Mouse (Mus musculus) Patski (cell line): ENCODE data around the gene Nanp. TPM values are rescaled to one million over a fixed set of nuclear protein-coding genes. Genes with fewer than 3 reads are reported as not detected.

ENCODE experiments used
- ATAC-seq: fragments of 100-300 bp; one replicate; pipeline ENCODE4 v1.8.0; 2021
- CTCF ChIA-PET: fragments of 350-600 bp; sonication (Branson Sonifier 250); formaldehyde crosslinking; loops from one replicate; lab custom pipeline; 2022; ENCODE audit warnings: inconsistent platforms; lab: Charles Lee
- POLR2A ChIA-PET: fragments of 350-600 bp; sonication (Branson Sonifier 250); formaldehyde crosslinking; loops from one replicate; lab custom pipeline; 2022; ENCODE audit warnings: antibody characterized with exemption, inconsistent platforms; lab: Charles Lee
- DNase-seq: peaks from one replicate; pipeline ENCODE4 v3.0.0-alpha.2; 2011; ENCODE audit warnings: low read depth, low spot score
- H3K27me3 ChIP-seq: fragments of 371-371 bp; one replicate; pipeline ENCODE4 v1.5.1; 2021
- CTCF ChIP-seq: fragments of 100-300 bp; IDR thresholded peaks from one replicate; pipeline ENCODE4 v1.5.1; 2021
- in situ Hi-C: fragments of 300-500 bp; cut with MboI; formaldehyde crosslinking; loops from 3 replicates; pipeline ENCODE4 v1.11.1; 2018; ENCODE audit warnings: low pct_unique_long_range_greater_than_20kb, mixed read lengths
- polyA plus RNA-seq: library from polyadenylated mRNA; unstranded; gene quantifications from one replicate; pipeline ENCODE4 v1.2.3, GENCODE M21; 2021

Gene Nanp
- 10.2 TPM for polyA plus RNA-seq

GRCm38 (mm10) chr2:151039232-151039695 is at the start of gene Nanp, which contains the start of gene Ninl:
Gene Nanp (minus strand): TSS chr2:151039398.
Gene Ninl (minus strand): TSS chr2:151039382.
- CTCF ChIA-PET: interaction anchor here (1.7 kb wide), 1 partner anchor 37 kb away, joined by 4 read pairs; no protein-coding TSS in a partner anchor
- in situ Hi-C loops: no loop called here
- TF ChIP-seq CTCF: no peak
- ATAC-seq (peak; percentile 96), DNase-seq (peak; percentile 80)
- H3K27me3 ChIP-seq: no peaks in the 10 kb centered on the region
- POLR2A ChIA-PET: interaction anchor here (0.8 to 1.5 kb wide), 4 partner anchors 12 to 38 kb away, joined by 3 to 5 read pairs (median 4); no protein-coding TSS in a partner anchor

GRCm38 (mm10) chr2:151056637-151057036 is 17.4 kb upstream of the Nanp start:
- no peak for ATAC-seq
- no peak for TF ChIP-seq CTCF
- no peak for DNase-seq
- ChIA-PET CTCF (no interaction called here), POLR2A (no interaction called here)
- peaks cover 21% of the 10 kb centered on the region for H3K27me3 ChIP-seq
- in situ Hi-C loops: no loop called here

- ChIA-PET POLR2A (interaction anchor here (1.4 kb wide), 1 partner anchor 31 kb away, joined by 5 read pairs; no protein-coding TSS in a partner anchor), CTCF (interaction anchor here (1.0 to 3.5 kb wide), 2 partner anchors 11 to 14 kb away, joined by 3 to 10 read pairs; no protein-coding TSS in a partner anchor)
- ATAC-seq (no peak), DNase-seq (no peak)
- in situ Hi-C loops: no loop called here
- TF ChIP-seq CTCF: no peak
- H3K27me3 ChIP-seq: no peaks in the 10 kb centered on the region
Observed at GRCm38 (mm10) chr2:151040411-151040810, 1.2 kb upstream of the Nanp start.

- TF ChIP-seq CTCF: no peak
- in situ Hi-C loops: no loop called here
- DNase-seq (no peak), ATAC-seq (peak; percentile 13)
- CTCF ChIA-PET: interaction anchor here (1.7 kb wide), 1 partner anchor 38 kb away, joined by 4 read pairs; no protein-coding TSS in a partner anchor
- POLR2A ChIA-PET: interaction anchor here (0.8 to 1.4 kb wide), 2 partner anchors 20 to 30 kb away, joined by 3 to 5 read pairs; no protein-coding TSS in a partner anchor
- no peaks in the 10 kb centered on the region for H3K27me3 ChIP-seq
Observed at GRCm38 (mm10) chr2:151039726-151040125, 528 bp upstream of the Nanp start.

- no peaks in the 10 kb centered on the region for H3K27me3 ChIP-seq
- ATAC-seq: peak; percentile 17
- no peak for DNase-seq
- ChIA-PET POLR2A (interaction anchor here (1.1 to 1.5 kb wide), 3 partner anchors 11 to 38 kb away, joined by 3 to 5 read pairs (median 5); no protein-coding TSS in a partner anchor), CTCF (interaction anchor here (1.7 kb wide), 1 partner anchor 37 kb away, joined by 4 read pairs; no protein-coding TSS in a partner anchor)
- in situ Hi-C loops: no loop called here
- no peak for TF ChIP-seq CTCF
Observed at GRCm38 (mm10) chr2:151038811-151039222, 381 bp downstream of the Nanp start.

GRCm38 (mm10) chr2:151037876-151038552 is 1.2 kb downstream of the Nanp start:
- in situ Hi-C loops: no loop called here
- DNase-seq (no peak), ATAC-seq (no peak)
- TF ChIP-seq CTCF: no peak
- ChIA-PET POLR2A (interaction anchor here (1.1 to 1.5 kb wide), 2 partner anchors 10 to 37 kb away, joined by 3 to 5 read pairs; no protein-coding TSS in a partner anchor), CTCF (interaction anchor here (1.7 kb wide), 1 partner anchor 36 kb away, joined by 4 read pairs; no protein-coding TSS in a partner anchor)
- H3K27me3 ChIP-seq: no peaks in the 10 kb centered on the region

GRCm38 (mm10) chr2:151037292-151037691 is 1.9 kb downstream of the Nanp start:
- in situ Hi-C loops: no loop called here
- TF ChIP-seq CTCF: no peak
- CTCF ChIA-PET: no interaction called here
- H3K27me3 ChIP-seq: no peaks in the 10 kb centered on the region
- ATAC-seq (no peak), DNase-seq (no peak)
- POLR2A ChIA-PET: no interaction called here

GRCm38 (mm10) chr2:151036721-151037120 is 2.5 kb downstream of the Nanp start:
- no peaks in the 10 kb centered on the region for H3K27me3 ChIP-seq
- no peak for ATAC-seq
- CTCF ChIA-PET: no interaction called here
- no peak for DNase-seq
- no peak for TF ChIP-seq CTCF
- POLR2A ChIA-PET: no interaction called here
- in situ Hi-C loops: no loop called here

GRCm38 (mm10) chr2:151034435-151034834 is 4.8 kb downstream of the Nanp start:
- H3K27me3 ChIP-seq: no peaks in the 10 kb centered on the region
- no peak for TF ChIP-seq CTCF
- ATAC-seq: no peak
- in situ Hi-C loops: no loop called here
- no peak for DNase-seq
- POLR2A ChIA-PET: no interaction called here
- CTCF ChIA-PET: no interaction called here

- CTCF ChIA-PET: no interaction called here
- TF ChIP-seq CTCF: no peak
- DNase-seq: no peak
- in situ Hi-C loops: no loop called here
- no peak for ATAC-seq
- POLR2A ChIA-PET: no interaction called here
- peaks cover 5% of the 10 kb centered on the region for H3K27me3 ChIP-seq
Observed at GRCm38 (mm10) chr2:151021158-151021557, 18.0 kb downstream of the Nanp start.

GRCm38 (mm10) chr2:151015316-151015715 is 23.9 kb downstream of the Nanp start:
- ATAC-seq: no peak
- in situ Hi-C loops: no loop called here
- POLR2A ChIA-PET: no interaction called here
- CTCF ChIA-PET: no interaction called here
- H3K27me3 ChIP-seq: peaks cover 18% of the 10 kb centered on the region
- DNase-seq: no peak
- TF ChIP-seq CTCF: no peak
